Mouse (Mus musculus) brain, embryonic 14.5 days (tissue): ENCODE results near the gene Tmem80.

ENCODE experiments used
- CTCF ChIP-seq: fragments of 200-500 bp; IDR thresholded peaks from 2 replicates; pipeline ENCODE4 v1.5.1; 2012; ENCODE audit warnings: inconsistent platforms, mild to moderate bottlenecking, moderate library complexity, borderline replicate concordance; ENCODE audit not compliant: insufficient read depth, insufficient read length; ENCODE audit errors: extremely low read depth
- POLR2A ChIP-seq: fragments of 200-500 bp; IDR thresholded peaks from 2 replicates; pipeline ENCODE4 v1.6.1; 2012; ENCODE audit warnings: mild to moderate bottlenecking, inconsistent platforms, borderline replicate concordance; ENCODE audit not compliant: poor library complexity, insufficient read depth, insufficient read length, severe bottlenecking; ENCODE audit errors: extremely low read depth

GRCm38 (mm10) chr7:141278766-141279590 lies 48.6 kb upstream of the Tmem80 start, which contains the start of gene Sct:
- TF ChIP-seq CTCF (peak; percentile 60), POLR2A (no peak)
